Mouse (Mus musculus) spleen, adult 2 months (tissue): Measurements from ENCODE around the gene Rassf1.

Experiments used
- CTCF ChIP-seq: fragments of 200-500 bp; IDR thresholded peaks from 2 replicates; pipeline ENCODE4 v1.5.1; 2011; ENCODE audit warnings: mild to moderate bottlenecking, inconsistent platforms; ENCODE audit not compliant: insufficient read depth, insufficient read length, insufficient replicate concordance; ENCODE audit errors: extremely low read depth
- POLR2A ChIP-seq: fragments of 200-500 bp; IDR thresholded peaks from 2 replicates; pipeline ENCODE4 v1.6.1; 2011; ENCODE audit warnings: low read depth, low read length, inconsistent platforms

- TF ChIP-seq CTCF (no peak), POLR2A (no peak)
Measured at GRCm38 (mm10) chr9:107552690-107553393, 1.5 kb downstream of the Rassf1 start.
